Mouse (Mus musculus) megakaryocyte-erythroid progenitor cell, adult 5-6 weeks (primary cell): ENCODE results near the gene Ttbk2. TPM values are rescaled to one million over a fixed set of nuclear protein-coding genes. Genes with fewer than 3 reads are reported as not detected.

ENCODE experiments used
- ATAC-seq: replicated peaks from 2 replicates; pipeline ENCODE4 v1.8.0; 2016; ENCODE audit warnings: mild to moderate bottlenecking, inconsistent platforms; ENCODE audit not compliant: severe bottlenecking, poor library complexity, low FRiP score, low TSS enrichment
- total RNA-seq, 2 experiments: library from RNA; stranded (forward) in 1 of 2; stranded (reverse) in 1 of 2; fragments of 200-1000, 215-1000 nt in 1 of 2; fragments of >200 nt in 1 of 2; fragmentation: Nextera tagmentation in 1 of 2; gene quantifications; 2 replicates each; pipeline ENCODE4 v1.2.3; 2014 to 2017

Gene Ttbk2
- total RNA-seq, 2 experiments from 2014 or later: 4.0 to 7.2 TPM

DNA sequence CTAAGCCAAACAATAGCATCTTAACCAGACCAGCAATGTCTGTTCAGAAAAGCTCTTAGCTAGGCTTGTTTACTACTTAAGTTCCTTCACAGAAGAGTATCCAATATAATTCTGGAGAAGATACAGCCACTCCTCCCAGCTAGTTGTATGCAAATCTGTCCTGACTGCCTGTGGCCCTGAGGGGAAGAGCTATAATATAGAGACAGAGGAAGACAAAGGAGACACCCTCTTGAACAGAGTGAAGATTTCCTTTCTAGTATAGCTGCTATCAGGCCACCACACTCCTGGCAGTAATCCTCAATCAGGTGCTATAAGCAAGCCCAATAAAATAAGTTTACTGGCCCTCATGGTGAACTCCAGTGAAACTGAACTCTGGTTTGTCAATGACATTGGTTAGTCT lies 88.5 kb downstream of the Ttbk2 start:
- no peak for ATAC-seq

DNA sequence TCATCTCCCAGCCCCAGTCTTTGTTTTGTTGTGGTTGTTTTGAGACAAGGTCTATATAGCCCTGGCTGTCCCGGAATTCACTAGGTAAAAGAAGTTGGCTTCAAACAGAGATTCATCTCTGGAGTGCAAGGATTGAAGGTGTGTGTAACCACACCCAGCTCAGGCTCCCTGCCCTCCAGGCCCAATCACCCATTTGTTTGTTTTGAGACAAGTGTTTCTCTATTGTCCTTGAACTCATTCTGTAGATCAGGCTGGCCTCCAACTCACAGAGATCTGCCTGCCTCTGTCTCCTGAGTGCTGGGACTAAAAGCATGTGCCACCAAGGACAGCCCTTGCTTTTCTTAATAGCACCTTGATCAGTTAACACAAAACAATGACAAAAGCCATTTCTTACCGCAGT lies 102.4 kb downstream of the Ttbk2 start:
- no peak for ATAC-seq

DNA sequence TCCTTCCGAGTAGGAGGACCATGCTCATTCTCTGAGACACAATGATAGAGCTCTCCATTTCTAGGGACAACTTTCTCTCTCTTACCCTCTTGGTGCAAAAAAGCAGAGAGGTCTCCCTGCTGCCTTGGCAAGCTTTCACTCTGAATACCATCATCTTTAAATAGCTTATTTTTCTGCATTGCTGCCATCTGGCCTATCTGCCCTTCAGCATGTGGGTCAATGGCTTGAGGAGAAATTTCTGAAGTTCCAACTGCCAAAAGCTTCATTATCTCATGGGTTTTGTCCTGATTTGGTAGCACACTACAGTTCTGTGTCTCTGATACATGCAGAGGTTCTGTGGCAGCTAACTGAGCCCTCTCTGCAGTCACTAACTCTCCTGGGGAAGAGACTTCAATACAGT lies 104.9 kb downstream of the Ttbk2 start:
- ATAC-seq: no peak

DNA sequence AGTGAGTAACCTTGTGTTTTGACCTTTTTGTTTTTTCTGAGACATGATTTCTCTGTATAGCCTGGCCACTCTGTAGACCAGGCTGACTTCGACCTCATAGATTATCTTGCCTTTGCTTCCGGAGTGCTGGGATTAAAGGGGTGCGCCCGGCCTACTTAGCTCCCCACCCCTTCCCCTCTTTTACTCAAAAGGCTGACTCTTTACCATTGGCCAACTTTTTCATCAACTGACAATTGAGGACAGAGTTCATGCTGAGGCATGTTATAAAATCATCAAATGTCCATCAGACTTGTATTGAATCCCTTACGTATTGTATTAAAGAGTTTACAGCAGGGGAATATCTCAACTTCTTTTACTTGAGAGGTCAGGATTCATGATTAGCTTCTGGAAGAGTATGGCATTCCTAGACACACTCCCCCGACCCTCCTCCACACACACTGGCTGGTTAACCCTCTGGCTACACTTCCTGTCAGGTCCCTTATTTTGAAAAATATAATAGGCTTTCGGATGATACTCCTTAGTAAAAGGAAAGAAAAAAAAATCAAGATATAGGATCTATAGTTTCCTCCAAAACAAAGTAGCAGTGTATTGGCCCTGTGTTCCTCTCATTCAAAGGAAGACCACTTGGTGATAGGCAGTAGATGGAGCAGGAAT lies 118.4 kb downstream of the Ttbk2 start:
- ATAC-seq: no peak

DNA sequence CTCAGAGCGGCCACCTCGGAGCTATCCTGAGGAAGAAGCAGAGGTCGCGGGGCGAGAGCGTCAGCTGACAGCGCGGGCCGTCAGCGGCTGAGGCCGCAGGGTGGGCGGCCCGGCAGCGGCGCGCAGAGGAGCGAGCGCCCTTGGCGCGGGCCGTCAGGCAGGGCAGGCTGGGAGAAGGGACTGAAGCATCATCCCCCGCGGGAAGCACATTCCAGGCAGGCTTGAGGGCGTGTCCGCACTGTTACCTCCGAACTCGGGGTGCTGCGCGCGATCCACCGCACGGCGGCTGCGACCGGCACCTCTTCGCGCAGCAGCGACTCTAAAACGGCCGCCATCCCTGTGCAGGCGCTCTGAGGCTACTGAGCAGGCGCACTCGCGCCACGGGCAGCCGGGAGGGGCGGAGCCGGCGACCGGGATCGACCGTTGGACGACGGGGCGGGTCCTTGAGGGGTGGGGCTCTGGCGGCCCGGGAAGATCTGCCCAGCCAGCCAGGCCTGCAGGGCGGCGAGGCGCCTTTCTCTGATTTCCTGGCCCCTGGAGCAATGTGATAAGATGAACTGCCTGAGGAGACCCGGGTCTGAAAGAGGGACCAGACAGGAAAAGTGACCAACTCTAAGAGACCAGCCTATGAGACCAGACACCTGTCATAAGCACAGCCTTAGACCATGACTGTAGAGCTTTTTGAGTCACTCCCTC lies 119.1 kb downstream of the Ttbk2 start:
- peak; percentile 90 for ATAC-seq

DNA sequence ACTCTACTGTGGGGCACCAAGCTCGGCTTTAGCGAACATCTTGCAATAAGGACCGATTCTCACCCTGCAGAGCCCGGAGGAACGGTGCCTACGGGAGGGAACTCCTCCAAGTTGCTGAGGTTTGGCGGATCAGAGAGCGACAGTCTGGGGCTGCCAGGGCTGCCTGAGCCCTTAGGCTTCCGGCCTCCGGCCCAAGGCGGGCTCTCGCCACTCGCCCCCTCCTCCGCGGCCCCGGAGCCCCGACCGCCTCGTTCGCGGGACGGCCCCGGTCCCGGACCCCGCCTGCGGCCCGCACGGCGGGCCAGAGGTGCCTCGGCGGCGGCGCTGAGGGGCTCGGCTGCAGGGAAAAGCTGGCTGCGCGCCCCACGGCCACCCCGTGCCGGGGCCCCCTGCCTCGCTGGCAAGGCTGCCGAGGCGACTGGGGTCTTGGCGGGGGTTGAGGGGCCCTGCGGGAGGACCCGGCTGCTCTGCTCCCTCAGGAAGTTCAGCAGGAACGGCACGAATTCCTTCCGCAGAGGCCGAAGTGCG lies 119.7 kb downstream of the Ttbk2 start:
- ATAC-seq: no peak

DNA sequence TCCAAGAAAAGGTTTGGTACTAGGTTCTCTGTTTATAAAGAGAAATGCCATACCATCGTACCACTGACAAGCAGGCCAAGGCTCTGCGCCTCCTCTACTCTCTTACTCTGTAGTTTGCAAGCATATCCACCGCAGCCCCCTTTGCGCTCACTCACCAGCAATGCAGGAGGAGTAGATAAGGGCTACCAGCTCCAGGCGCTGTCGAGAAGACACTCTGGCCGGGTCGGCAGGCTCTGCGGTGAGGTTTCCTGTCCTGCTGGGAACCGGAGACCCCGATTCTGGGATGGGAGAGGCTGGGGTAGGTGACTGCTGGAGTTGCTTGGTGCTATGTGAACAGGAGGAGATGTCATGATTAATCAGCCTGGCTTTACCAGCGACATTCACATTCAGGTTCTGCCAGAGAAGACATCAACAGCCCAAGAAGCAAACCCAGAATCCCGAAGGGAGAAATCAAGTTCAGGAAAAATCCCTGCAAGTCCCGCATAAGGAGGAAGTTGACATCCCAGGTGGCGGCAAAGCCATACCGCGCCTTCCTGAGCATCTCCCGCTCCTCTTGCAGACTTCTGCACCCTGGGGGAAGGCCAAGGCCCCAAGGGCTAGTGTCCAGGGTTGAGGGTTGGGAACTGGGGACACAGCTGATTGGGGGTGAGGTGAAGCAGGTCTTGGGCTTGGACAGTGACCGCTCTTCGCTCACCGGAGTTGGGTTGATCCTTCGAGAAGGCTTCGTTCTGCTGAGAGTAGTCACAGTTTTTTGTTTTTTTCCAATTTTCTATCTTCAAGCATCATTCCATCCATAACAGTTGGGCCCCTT lies 120.4 kb downstream of the Ttbk2 start:
- ATAC-seq: peak; percentile 77

DNA sequence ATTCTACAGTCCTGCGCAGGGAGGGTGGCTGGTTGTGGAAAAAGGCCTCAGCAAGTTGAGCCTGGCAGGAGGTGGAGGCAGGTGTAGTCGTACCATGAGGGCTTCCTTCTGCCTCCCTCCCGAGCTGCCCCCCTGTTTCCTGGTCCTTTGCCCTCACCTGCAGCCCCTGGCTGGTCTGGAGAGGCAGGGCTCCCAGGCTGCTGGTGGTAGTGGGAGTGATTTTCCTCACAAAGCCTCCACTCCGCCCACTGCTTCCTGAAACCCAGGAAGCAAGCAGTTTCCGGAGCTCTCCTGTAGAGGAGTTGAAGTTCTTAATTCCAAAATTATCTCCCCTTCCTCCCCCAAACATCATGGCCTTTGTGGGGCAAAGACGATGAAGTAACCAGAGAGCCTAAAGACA lies 126.2 kb downstream of the Ttbk2 start:
- ATAC-seq: no peak

DNA sequence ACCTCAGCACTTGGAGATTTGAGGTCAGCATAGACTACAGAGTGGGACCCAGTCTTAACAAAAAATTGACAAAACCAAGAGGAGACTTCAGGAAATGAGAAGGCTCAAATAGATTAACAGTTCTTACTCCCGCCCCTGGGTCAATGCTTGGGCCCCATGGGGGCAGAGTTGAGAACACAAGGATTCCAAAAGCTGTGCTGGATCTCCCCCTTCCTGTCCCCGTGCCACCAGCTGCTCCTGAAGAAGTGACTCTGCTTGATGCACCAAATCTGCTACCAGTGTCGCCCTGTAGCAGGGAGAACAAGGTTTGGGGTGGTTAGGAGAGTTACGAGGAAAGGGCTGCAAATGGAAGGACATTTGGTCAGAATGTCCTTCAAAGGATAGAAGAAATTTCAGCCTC lies 126.8 kb downstream of the Ttbk2 start:
- ATAC-seq: no peak

DNA sequence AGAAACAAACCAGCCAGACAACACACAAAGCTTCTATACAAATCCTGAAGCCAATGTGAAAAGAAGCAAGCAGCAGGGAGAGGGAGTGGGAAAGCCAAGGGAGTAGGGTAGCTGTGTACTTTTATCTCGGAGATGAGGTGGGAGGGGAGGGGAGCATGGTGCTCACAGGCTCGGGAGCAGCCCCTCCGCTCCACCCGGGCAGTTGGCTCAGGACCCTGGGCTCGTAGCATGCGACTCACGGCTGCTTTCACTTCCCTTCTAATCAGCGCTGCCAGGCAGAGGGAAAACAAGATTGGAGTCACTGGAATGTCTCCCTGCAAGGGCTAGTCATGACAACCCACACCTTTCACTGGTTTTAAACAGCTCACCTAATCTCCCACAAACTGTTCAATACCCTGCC lies 127.9 kb downstream of the Ttbk2 start:
- no peak for ATAC-seq

DNA sequence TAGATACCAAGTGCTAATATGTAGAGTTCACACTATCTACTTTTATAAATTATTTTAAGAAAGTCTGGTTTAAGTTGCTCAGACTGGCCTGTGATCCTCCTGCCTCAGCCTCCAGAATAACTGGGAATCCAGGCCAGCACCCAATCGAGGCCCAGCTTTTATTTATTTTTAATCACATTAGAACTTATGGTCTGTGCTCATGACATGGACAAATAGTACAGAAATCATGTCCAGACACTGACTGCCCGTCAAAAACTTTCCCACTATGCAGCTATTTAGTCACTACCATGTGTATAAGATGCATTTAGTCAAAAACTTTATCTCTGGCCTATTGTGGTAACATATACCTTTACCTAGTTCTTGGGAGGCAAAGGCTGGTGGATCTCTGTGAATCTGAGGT lies 128.5 kb downstream of the Ttbk2 start:
- no peak for ATAC-seq

DNA sequence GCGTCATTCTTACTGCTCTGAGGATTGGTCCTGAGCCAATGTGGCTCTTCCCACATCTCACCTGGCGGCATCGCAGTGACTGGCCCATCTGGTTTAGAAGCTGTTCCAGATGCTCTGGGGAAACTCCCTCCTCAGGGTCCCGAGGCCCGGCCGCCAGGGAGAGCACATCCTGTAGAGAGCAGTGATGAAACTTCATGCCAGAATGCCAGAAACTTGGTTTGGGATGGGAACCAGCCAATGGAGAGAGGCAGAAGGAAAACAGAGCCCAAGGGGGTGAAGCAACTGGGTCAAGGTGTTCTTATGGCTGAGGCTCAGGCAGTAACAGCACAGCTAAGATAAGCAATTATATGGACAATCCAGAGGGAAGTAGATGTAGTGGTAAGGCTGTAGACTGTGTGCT lies 129.6 kb downstream of the Ttbk2 start:
- ATAC-seq: no peak

DNA sequence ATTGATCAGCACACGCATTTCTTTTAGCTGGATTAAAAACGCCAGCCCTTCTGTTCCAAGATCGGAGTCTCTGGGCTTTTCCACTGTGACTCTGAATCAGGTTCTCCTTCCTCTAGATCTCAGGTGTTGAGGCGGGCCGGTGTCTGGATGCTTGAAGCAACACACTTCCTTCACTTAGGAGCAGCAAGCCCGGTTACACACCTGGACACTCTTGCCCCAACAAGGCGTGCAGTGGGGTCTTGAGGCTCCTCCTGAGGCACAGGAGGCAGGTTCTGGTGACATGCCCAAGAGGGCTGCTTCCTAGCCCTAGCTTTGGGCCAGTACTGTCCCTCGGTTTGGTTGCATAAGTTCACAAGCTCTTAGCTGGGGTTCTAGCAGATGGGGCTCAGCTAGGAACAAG lies 131.9 kb downstream of the Ttbk2 start:
- no peak for ATAC-seq

DNA sequence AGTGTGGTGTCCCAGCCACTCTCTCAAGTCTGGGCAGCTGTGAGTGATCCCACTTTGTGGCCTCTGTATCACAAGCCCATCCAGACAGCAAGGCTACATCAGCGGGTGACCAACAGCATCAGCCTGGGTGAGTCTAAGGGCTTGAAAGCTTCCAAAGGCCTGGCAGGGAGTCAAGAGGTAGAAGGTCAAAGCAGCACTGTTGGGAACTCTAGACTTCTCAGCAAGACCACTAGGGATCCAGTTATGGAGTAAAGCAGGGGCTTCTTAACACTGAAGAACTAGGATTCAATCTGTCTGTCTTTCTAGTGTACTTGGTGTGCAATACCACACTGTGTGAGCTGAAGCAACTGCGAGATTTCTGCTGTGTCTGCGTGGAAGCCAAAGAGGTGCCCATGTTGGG lies 137.0 kb downstream of the Ttbk2 start:
- no peak for ATAC-seq

DNA sequence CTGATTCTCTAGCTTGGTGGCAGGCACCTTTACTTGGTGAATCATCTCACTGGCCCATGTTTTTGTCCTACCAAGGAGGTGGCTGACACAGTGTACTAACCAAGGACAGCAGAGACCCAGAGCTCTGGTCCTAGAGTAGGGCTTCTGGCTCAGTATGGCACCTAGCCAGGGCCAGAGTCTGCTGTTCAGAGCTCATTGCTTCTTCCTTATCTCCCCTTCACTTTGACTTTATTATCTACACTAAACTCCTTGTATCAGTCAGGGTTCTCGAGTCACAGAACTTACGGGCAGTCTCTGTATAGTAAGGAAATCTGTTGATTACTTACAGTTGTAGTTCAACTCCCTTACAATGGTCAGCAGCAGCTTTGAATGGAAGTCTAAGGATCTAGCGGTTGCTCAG lies 139.5 kb downstream of the Ttbk2 start:
- peak; percentile 70 for ATAC-seq

DNA sequence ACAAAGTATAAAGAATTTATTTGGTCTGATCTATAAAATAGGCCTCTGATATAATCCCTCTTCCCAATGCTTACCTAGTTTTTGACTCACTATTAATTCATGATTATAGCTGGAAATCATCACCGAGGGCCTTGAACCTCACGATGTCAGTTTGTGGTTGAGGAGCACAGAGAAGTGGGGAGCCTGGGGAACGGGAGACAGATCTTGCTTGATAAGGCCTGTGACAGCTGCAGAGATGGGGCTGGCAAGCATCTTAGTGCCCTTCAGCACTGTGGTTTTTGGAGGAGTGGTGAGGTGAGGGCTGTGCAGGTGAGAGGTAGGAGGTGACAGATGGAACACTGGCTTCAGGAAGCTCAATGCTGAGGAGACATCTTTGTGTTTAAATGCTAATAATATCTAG lies 140.2 kb downstream of the Ttbk2 start:
- ATAC-seq: no peak

DNA sequence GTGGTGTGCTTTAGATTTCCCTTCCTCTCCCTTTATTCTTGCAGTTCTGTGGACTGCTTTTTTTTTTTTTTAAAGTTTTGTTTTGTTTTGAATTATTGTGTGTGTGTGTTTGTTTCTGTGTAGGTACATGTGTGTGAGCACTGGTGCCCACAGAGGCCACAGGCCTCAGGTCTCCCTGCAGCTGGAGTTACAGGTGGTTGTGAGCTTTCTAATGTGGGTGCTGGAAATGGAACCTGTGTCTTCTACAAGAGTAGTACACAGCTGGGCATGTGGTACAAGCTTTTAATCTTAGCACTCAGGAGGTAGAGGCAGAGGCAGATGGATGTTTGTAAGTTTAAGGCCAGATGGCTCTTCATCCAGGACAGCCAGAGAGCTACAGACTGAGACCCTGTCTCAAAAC lies 143.4 kb downstream of the Ttbk2 start:
- no peak for ATAC-seq

DNA sequence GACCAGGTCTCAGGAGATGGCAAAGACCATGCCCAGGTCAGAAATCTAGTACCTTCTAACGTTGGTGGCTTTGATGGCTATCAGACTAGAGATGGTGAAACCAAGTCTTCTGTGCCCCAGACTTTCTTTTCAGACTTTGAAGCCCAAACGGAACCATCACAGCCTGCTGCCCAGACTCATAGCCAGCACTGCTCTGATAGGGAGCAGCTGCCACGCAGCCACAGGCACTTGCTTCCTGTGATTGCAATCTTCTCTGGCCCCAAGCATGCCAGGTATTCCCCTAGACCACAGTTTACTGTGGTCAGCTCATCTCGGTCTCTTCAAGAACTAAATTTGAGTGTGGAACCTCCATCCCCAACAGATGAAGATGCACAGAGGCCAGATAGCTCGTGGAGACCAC lies 147.7 kb downstream of the Ttbk2 start:
- no peak for ATAC-seq

DNA sequence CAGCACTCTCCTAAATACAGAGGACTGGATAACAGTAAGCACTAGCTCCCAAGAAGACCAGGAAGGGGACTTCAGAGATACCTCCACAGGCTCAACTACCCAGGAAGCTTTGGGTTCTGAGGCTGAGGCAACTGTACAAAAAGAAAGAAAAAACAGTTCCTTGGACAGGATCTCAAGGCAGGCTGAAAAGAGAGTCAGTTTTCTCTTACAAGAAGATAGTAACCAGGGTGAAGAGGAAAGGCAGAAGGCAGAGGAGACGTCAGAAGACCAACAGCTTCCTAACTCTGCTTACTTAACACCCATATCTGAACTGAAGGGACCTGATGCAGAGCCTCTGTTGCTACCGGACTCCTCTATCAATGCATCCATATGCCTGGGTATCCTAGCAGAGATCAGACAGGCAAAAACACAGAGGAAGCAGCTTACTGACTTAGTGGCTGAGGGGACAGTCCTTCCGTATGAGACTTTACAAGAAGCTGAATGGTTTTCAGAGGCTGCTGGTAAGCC lies 150.0 kb downstream of the Ttbk2 start:
- ATAC-seq: peak; percentile 52; the same call in 1 of the 2 replicates

DNA sequence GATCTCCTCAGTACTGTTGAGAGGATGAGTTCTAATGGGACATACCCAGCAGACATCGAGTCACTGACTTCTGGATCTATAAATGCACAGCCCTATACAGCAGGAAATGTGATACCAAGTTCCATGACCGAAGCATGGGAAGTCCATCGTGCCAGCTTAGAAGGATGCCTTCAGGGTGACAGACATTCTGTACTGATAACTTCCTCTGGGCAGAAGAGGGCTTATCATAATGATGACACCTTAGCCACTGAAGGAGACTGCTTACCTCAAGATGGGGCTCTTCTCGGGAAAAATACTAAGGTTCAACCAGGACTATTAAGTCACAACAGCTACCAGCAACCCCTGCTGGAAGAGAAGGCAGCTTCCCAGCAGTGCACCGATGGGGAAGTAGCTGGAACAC lies 152.6 kb downstream of the Ttbk2 start:
- peak; percentile 62 for ATAC-seq
